Mouse (Mus musculus) neural tube, embryonic 13.5 days (tissue): ENCODE results near the gene Ptpra. TPM values are rescaled to one million over a fixed set of nuclear protein-coding genes. Genes with fewer than 3 reads are reported as not detected.
"Not testable (repeated sequence)": the region's sequence is repeated elsewhere in the genome, so short reads cannot be mapped to it uniquely, and the experiment has no call there.

ENCODE experiments used
- ATAC-seq: fragments of 200-750 bp; cut with Nextera tagmentation; 2 replicates; pipeline ENCODE4 v1.8.0; 2017; ENCODE audit warnings: low read depth, mild to moderate bottlenecking, moderate TSS enrichment, moderate library complexity
- H3K27ac ChIP-seq: fragments of 300-500 bp; sonication (generic); replicated peaks from 2 replicates; pipeline ENCODE4 v1.5.1; 2015; ENCODE audit warnings: moderate library complexity, mild to moderate bottlenecking, inconsistent platforms
- H3K27me3 ChIP-seq: fragments of 300-500 bp; sonication (generic); 2 replicates; pipeline ENCODE4 v1.6.1; 2015; ENCODE audit warnings: mild to moderate bottlenecking, inconsistent platforms
- H3K36me3 ChIP-seq: fragments of 300-500 bp; sonication (generic); 2 replicates; pipeline ENCODE4 v1.6.1; 2015; ENCODE audit warnings: mild to moderate bottlenecking, inconsistent platforms
- H3K4me1 ChIP-seq: fragments of 300-500 bp; sonication (generic); replicated peaks from 2 replicates; pipeline ENCODE4 v1.6.1; 2015; ENCODE audit warnings: inconsistent platforms
- H3K4me2 ChIP-seq: fragments of 300-500 bp; sonication (generic); 2 replicates; pipeline ENCODE4 v1.6.1; 2015; ENCODE audit warnings: inconsistent platforms, mild to moderate bottlenecking, moderate library complexity
- H3K4me3 ChIP-seq: fragments of 300-500 bp; sonication (generic); 2 replicates; pipeline ENCODE4 v1.5.1; 2015; ENCODE audit warnings: mild to moderate bottlenecking, inconsistent platforms
- H3K9ac ChIP-seq: fragments of 300-500 bp; sonication (generic); 2 replicates; pipeline ENCODE4 v1.6.1; 2015; ENCODE audit warnings: moderate library complexity, mild to moderate bottlenecking, inconsistent platforms
- H3K9me3 ChIP-seq: fragments of 300-500 bp; sonication (generic); 2 replicates; pipeline ENCODE4 v1.6.1; 2016; ENCODE audit warnings: inconsistent platforms
- WGBS: fragments of 180-500 bp; shearing (Covaris S2); methylation state at CpG from one replicate; pipeline ENCODE4 v1.1.7; 2015; 5-methylcytosine and 5-hydroxymethylcytosine counted together
- polyA plus RNA-seq: library from polyadenylated mRNA; unstranded; fragments of >200 nt; fragmentation: Nextera tagmentation; extraction: Ambion mirVana; gene quantifications from 2 replicates; pipeline ENCODE4 v1.2.1, GENCODE M21; 2015

Ptpra gene
- polyA plus RNA-seq, 1 experiment from 2014 or later: 131 TPM

GRCm38 (mm10) chr2:130495114-130495513 lies 45.0 kb downstream of the Ptpra start:
- H3K36me3 ChIP-seq, ATAC-seq, H3K9me3 ChIP-seq, H3K9ac ChIP-seq, H3K4me3 ChIP-seq, H3K27me3 ChIP-seq, H3K4me2 ChIP-seq: not testable (repeated sequence)
- Histone ChIP-seq H3K27ac (peak overlapping the region; percentile 52; the same call in 1 of the 2 replicates), H3K4me1 (peaks cover 48% of the 10 kb centered on the region)
- WGBS: 82% methylated on average over 4 of the region's 4 CpGs

- no peak overlapping the region for H3K4me2 ChIP-seq
- peaks cover 45% of the 10 kb centered on the region for H3K4me1 ChIP-seq
- no peak overlapping the region for H3K4me3 ChIP-seq
- H3K27ac ChIP-seq: peak overlapping the region; percentile 52
- H3K27me3 ChIP-seq: no peaks in the 10 kb centered on the region
- WGBS: 15% methylated on average over 6 of the region's 6 CpGs
- ATAC-seq: peak; percentile 89
- no peak overlapping the region for H3K9ac ChIP-seq
- H3K36me3 ChIP-seq: no peaks in the 10 kb centered on the region
- H3K9me3 ChIP-seq: no peaks in the 10 kb centered on the region; the same call in 1 of the 2 replicates
These were observed 46.0 kb downstream of the Ptpra start for GRCm38 (mm10) chr2:130496037-130496436.

GRCm38 (mm10) chr2:130496931-130497330 lies 46.9 kb downstream of the Ptpra start:
- H3K4me2 ChIP-seq: no peak overlapping the region
- 30% methylated on average over 4 of the region's 4 CpGs for WGBS
- no peak overlapping the region for H3K4me3 ChIP-seq
- no peak for ATAC-seq
- H3K36me3 ChIP-seq: no peaks in the 10 kb centered on the region
- no peaks in the 10 kb centered on the region; the same call in 1 of the 2 replicates for H3K9me3 ChIP-seq
- no peaks in the 10 kb centered on the region for H3K27me3 ChIP-seq
- H3K4me1 ChIP-seq: peaks cover 37% of the 10 kb centered on the region
- no peak overlapping the region for H3K9ac ChIP-seq
- 0 out of 2 replicates have a peak overlapping the region, but pooled peaks have one; percentile 52 for H3K27ac ChIP-seq

- H3K4me2 ChIP-seq: no peak overlapping the region
- no peak for ATAC-seq
- H3K9me3 ChIP-seq: no peaks in the 10 kb centered on the region
- H3K4me1 ChIP-seq: peaks cover 33% of the 10 kb centered on the region
- H3K27me3 ChIP-seq: no peaks in the 10 kb centered on the region
- H3K36me3 ChIP-seq: peaks cover 6% of the 10 kb centered on the region; the same call in 1 of the 2 replicates
- no peak overlapping the region for H3K4me3 ChIP-seq
- no peak overlapping the region for H3K27ac ChIP-seq
- H3K9ac ChIP-seq: no peak overlapping the region
- WGBS: 59% methylated on average over 3 of the region's 3 CpGs
These were observed 49.5 kb downstream of the Ptpra start for GRCm38 (mm10) chr2:130499546-130499945.

DNA sequence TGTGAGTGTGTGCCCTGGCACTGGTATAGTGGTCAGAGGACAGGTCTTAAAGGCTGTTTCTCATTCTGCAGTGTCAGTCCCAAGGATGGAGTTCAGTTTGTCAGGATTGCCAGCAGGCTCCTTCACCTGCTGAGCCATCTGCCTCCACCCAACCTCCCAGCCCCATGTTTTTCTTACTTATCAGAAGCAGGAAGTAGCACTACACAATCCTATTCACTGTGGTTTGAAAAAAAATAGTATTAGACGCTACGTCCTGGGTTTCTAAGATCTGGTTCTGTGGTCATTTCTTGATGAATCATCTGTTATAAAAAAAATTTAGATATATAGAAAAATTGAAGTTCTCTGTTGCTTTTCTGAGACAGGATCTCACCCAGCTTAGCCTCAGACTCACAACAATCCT lies 51.5 kb downstream of the Ptpra start:
- Histone ChIP-seq H3K9ac (no peak overlapping the region), H3K27ac (no peak overlapping the region), H3K9me3 (no peaks in the 10 kb centered on the region), H3K27me3 (no peaks in the 10 kb centered on the region), H3K36me3 (peaks cover 16% of the 10 kb centered on the region), H3K4me3 (no peak overlapping the region), H3K4me2 (no peak overlapping the region), H3K4me1 (peaks cover 20% of the 10 kb centered on the region; the same call in 1 of the 2 replicates)
- no peak for ATAC-seq
- WGBS: 93% methylated on average over 2 of the region's 2 CpGs

DNA sequence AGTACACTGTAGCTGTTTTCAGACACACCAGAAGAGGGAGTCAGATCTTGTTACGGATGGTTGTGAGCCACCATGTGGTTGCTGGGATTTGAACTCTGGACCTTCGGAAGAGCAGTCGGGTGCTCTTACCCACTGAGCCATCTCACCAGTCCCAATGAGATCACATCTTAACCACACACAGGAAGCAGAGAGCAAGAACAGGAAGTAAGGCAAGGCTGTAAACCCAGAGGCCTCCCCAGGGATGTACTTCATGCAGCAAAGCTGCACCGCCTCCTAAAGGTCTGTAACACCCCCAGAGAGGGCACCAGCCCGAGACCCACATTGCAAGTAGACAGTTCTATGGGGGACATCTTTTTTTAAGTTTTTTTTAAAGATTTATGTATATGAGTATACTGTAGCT lies 61.5 kb downstream of the Ptpra start:
- WGBS: 95% methylated on average over 5 of the region's 5 CpGs
- H3K27me3 ChIP-seq, H3K4me3 ChIP-seq, H3K9ac ChIP-seq, H3K4me1 ChIP-seq, H3K27ac ChIP-seq, H3K9me3 ChIP-seq, ATAC-seq, H3K4me2 ChIP-seq: not testable (repeated sequence)
- peaks cover 48% of the 10 kb centered on the region for H3K36me3 ChIP-seq

DNA sequence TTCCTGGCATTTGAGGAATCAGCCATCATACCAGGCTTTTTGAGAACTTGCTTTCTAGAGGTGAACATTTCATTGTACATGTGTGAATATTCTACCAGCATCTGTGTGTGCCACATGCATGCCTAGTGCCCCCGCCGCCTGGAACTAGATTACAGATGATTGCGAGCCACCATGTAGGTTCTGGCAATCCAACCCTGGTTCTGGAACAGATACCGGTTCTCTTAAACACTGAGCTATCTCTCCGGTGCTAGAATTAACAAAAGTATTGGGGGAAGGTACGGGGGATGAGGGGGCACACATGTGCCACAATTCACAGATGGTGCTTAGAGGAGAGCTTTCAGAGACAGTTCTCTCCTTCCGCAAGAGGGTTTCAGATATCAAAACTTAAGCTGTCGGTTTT lies 63.8 kb downstream of the Ptpra start:
- Histone ChIP-seq H3K27me3 (no peaks in the 10 kb centered on the region), H3K27ac (no peak overlapping the region), H3K4me2 (no peak overlapping the region), H3K9ac (no peak overlapping the region), H3K9me3 (no peaks in the 10 kb centered on the region), H3K4me1 (no peaks in the 10 kb centered on the region), H3K36me3 (peaks cover 44% of the 10 kb centered on the region), H3K4me3 (no peak overlapping the region)
- WGBS: 95% methylated on average over 8 of the region's 8 CpGs
- no peak for ATAC-seq

GRCm38 (mm10) chr2:130515791-130516190 lies 65.7 kb downstream of the Ptpra start:
- Histone ChIP-seq H3K4me2 (no peak overlapping the region), H3K27me3 (no peaks in the 10 kb centered on the region), H3K4me1 (no peaks in the 10 kb centered on the region), H3K36me3 (peaks cover 52% of the 10 kb centered on the region), H3K27ac (no peak overlapping the region), H3K9ac (no peak overlapping the region), H3K4me3 (no peak overlapping the region), H3K9me3 (no peaks in the 10 kb centered on the region)
- 44% methylated on average over 5 of the region's 5 CpGs for WGBS
- ATAC-seq: no peak

- H3K27me3 ChIP-seq: no peaks in the 10 kb centered on the region
- H3K4me3 ChIP-seq: no peak overlapping the region
- no peak overlapping the region for H3K27ac ChIP-seq
- 97% methylated on average over 2 of the region's 2 CpGs for WGBS
- no peak overlapping the region for H3K4me2 ChIP-seq
- no peaks in the 10 kb centered on the region for H3K4me1 ChIP-seq
- no peak overlapping the region for H3K9ac ChIP-seq
- ATAC-seq: no peak
- H3K36me3 ChIP-seq: peaks cover 66% of the 10 kb centered on the region
- no peaks in the 10 kb centered on the region for H3K9me3 ChIP-seq
These were observed 71.8 kb downstream of the Ptpra start for GRCm38 (mm10) chr2:130521927-130522326.

- H3K36me3 ChIP-seq: peaks cover 65% of the 10 kb centered on the region
- ATAC-seq, H3K4me2 ChIP-seq, H3K27me3 ChIP-seq, H3K4me3 ChIP-seq, H3K27ac ChIP-seq, H3K4me1 ChIP-seq, H3K9ac ChIP-seq, H3K9me3 ChIP-seq: not testable (repeated sequence)
- 91% methylated on average over 3 of the region's 4 CpGs for WGBS
These were observed 75.4 kb downstream of the Ptpra start for GRCm38 (mm10) chr2:130525480-130525879.

- H3K27ac ChIP-seq: no peak overlapping the region
- no peak overlapping the region for H3K4me2 ChIP-seq
- 87% methylated on average over 6 of the region's 6 CpGs for WGBS
- H3K9ac ChIP-seq: no peak overlapping the region
- peaks cover 59% of the 10 kb centered on the region for H3K36me3 ChIP-seq
- H3K4me1 ChIP-seq: no peaks in the 10 kb centered on the region
- no peak overlapping the region for H3K4me3 ChIP-seq
- no peaks in the 10 kb centered on the region for H3K27me3 ChIP-seq
- H3K9me3 ChIP-seq: no peaks in the 10 kb centered on the region
- no peak for ATAC-seq
These were observed 78.4 kb downstream of the Ptpra start for GRCm38 (mm10) chr2:130528457-130528856.

DNA sequence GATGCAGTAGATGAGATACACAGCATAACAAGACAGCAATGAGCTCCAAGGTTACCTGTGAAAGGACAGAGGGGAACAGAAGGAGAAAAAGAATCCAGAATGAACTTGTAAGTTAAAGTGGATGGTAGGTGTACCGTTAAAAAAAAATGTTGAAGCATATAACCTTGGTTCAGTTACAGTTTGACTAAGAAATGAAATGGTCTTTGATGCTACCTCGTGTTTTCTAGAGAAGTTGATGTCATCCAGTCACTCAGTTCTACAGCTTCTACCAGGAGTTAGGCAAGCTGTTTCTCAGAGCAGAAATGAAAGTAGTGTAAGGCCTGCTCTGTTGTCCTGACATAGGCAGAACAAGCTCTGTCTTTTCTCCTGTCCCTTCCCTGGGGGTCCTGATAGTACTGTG lies 79.2 kb downstream of the Ptpra start:
- H3K36me3 ChIP-seq: peaks cover 59% of the 10 kb centered on the region
- H3K27ac ChIP-seq: no peak overlapping the region
- no peaks in the 10 kb centered on the region for H3K27me3 ChIP-seq
- no peaks in the 10 kb centered on the region for H3K4me1 ChIP-seq
- no peak overlapping the region for H3K9ac ChIP-seq
- ATAC-seq: no peak
- no peak overlapping the region for H3K4me3 ChIP-seq
- H3K4me2 ChIP-seq: no peak overlapping the region
- no peaks in the 10 kb centered on the region for H3K9me3 ChIP-seq
- WGBS: 94% methylated on average over 2 of the region's 2 CpGs

GRCm38 (mm10) chr2:130529925-130530324 lies 79.8 kb downstream of the Ptpra start:
- ATAC-seq: no peak
- Histone ChIP-seq H3K27ac (no peak overlapping the region), H3K4me3 (no peak overlapping the region), H3K9me3 (no peaks in the 10 kb centered on the region), H3K4me1 (no peaks in the 10 kb centered on the region), H3K36me3 (peaks cover 62% of the 10 kb centered on the region), H3K9ac (no peak overlapping the region), H3K4me2 (no peak overlapping the region), H3K27me3 (no peaks in the 10 kb centered on the region)
- WGBS: 86% methylated on average over 7 of the region's 7 CpGs
